Mouse (Mus musculus) forebrain, embryonic 14.5 days (tissue): ENCODE measurements around the gene Myh6. TPM values are rescaled to one million over a fixed set of nuclear protein-coding genes. Genes with fewer than 3 reads are reported as not detected.
A peak's percentile ranks its signal among the peaks of the same experiment; 100 is the strongest.

Experiments
- ATAC-seq: fragments of 200-750 bp; cut with Nextera tagmentation; 2 replicates; pipeline ENCODE4 v1.8.0; 2017; ENCODE audit warnings: mild to moderate bottlenecking, moderate library complexity
- DNase-seq: peaks from one replicate; pipeline ENCODE4 v3.0.0-alpha.2; 2015; ENCODE audit warnings: low spot score
- H3K27ac ChIP-seq: fragments of 300-500 bp; sonication (generic); 2 replicates; pipeline ENCODE4 v1.5.1; 2014; ENCODE audit warnings: low read depth, mild to moderate bottlenecking, control low read depth, low read length, moderate library complexity
- H3K27me3 ChIP-seq: fragments of 300-500 bp; sonication (generic); replicated peaks from 2 replicates; pipeline ENCODE4 v1.6.1; 2014; ENCODE audit warnings: low read length, control low read depth, mixed read lengths; ENCODE audit not compliant: control insufficient read depth, insufficient read depth
- H3K36me3 ChIP-seq: fragments of 300-500 bp; sonication (generic); 2 replicates; pipeline ENCODE4 v1.6.1; 2014; ENCODE audit warnings: low read length, control low read depth; ENCODE audit not compliant: control insufficient read depth, insufficient read depth
- H3K4me1 ChIP-seq: fragments of 300-500 bp; sonication (generic); 2 replicates; pipeline ENCODE4 v1.6.1; 2014; ENCODE audit warnings: antibody characterized with exemption, low read length, control low read depth; ENCODE audit not compliant: control insufficient read depth, insufficient read depth
- H3K4me2 ChIP-seq: fragments of 300-500 bp; sonication (generic); 2 replicates; pipeline ENCODE4 v1.6.1; 2014; ENCODE audit warnings: mild to moderate bottlenecking, control low read depth, low read length
- H3K4me3 ChIP-seq: fragments of 300-500 bp; sonication (generic); 2 replicates; pipeline ENCODE4 v1.5.1; 2014; ENCODE audit warnings: low read depth, low read length, control low read depth
- H3K9ac ChIP-seq: fragments of 300-500 bp; sonication (generic); 2 replicates; pipeline ENCODE4 v1.6.1; 2014; ENCODE audit warnings: mild to moderate bottlenecking, low read length, control low read depth, moderate library complexity
- H3K9me3 ChIP-seq: fragments of 300-500 bp; sonication (generic); replicated peaks from 2 replicates; pipeline ENCODE4 v1.6.1; 2016; ENCODE audit warnings: low read length, control low read depth, mixed read lengths; ENCODE audit not compliant: control insufficient read depth
- WGBS: fragments of 180-500 bp; shearing (Covaris S2); extraction: QIAGEN DNeasy Blood & Tissue Kit; methylation state at CpG from one replicate; pipeline ENCODE4 v1.1.7; 2014; 5-methylcytosine and 5-hydroxymethylcytosine counted together
- polyA plus RNA-seq: library from polyadenylated mRNA; unstranded; fragments of >200 nt; fragmentation: Nextera tagmentation; extraction: Ambion mirVana; gene quantifications from 2 replicates; pipeline ENCODE4 v1.2.1, GENCODE M21; 2014

Gene Myh6
- polyA plus RNA-seq, 1 experiment from 2014 or later, result 1.2 TPM

GRCm38 (mm10) chr14:54944939-54945338 is 21.8 kb downstream of the Myh6 start:
- H3K4me1 ChIP-seq, result no peaks in the 10 kb centered on the region
- no peak overlapping the region for H3K27ac ChIP-seq
- H3K4me3 ChIP-seq, result no peak overlapping the region
- no peak overlapping the region for H3K9ac ChIP-seq
- no peak overlapping the region for H3K4me2 ChIP-seq
- WGBS, result 70% methylated on average over 2 of the region's 2 CpGs
- H3K36me3 ChIP-seq, result no peaks in the 10 kb centered on the region
- H3K9me3 ChIP-seq, result no peaks in the 10 kb centered on the region
- ATAC-seq, result no peak
- no peak for DNase-seq
- no peaks in the 10 kb centered on the region for H3K27me3 ChIP-seq

- Histone ChIP-seq H3K27ac (no peak overlapping the region), H3K9me3 (no peaks in the 10 kb centered on the region), H3K4me3 (no peak overlapping the region), H3K4me1 (no peaks in the 10 kb centered on the region), H3K4me2 (no peak overlapping the region), H3K27me3 (no peaks in the 10 kb centered on the region), H3K9ac (no peak overlapping the region), H3K36me3 (no peaks in the 10 kb centered on the region)
- 92% methylated on average over 7 of the region's 7 CpGs for WGBS
- DNase-seq (no peak), ATAC-seq (no peak)
These were observed 22.8 kb downstream of the Myh6 start for GRCm38 (mm10) chr14:54943971-54944370.

- 90% methylated on average over 8 of the region's 8 CpGs for WGBS
- H3K4me1 ChIP-seq, result no peaks in the 10 kb centered on the region
- H3K4me3 ChIP-seq, result no peak overlapping the region
- ATAC-seq (no peak), DNase-seq (no peak)
- no peaks in the 10 kb centered on the region for H3K36me3 ChIP-seq
- no peak overlapping the region for H3K9ac ChIP-seq
- H3K9me3 ChIP-seq, result no peaks in the 10 kb centered on the region
- no peak overlapping the region for H3K27ac ChIP-seq
- H3K27me3 ChIP-seq, result no peaks in the 10 kb centered on the region
- H3K4me2 ChIP-seq, result no peak overlapping the region
These were observed 24.2 kb downstream of the Myh6 start for GRCm38 (mm10) chr14:54942479-54942878.

GRCm38 (mm10) chr14:54941024-54941978 is 25.4 kb downstream of the Myh6 start:
- Histone ChIP-seq H3K27ac (no peak overlapping the region), H3K27me3 (no peaks in the 10 kb centered on the region), H3K4me2 (no peak overlapping the region), H3K9ac (no peak overlapping the region), H3K9me3 (no peaks in the 10 kb centered on the region), H3K4me3 (no peak overlapping the region), H3K4me1 (no peaks in the 10 kb centered on the region), H3K36me3 (no peaks in the 10 kb centered on the region)
- no peak for ATAC-seq
- WGBS, result 63% methylated on average over 13 of the region's 13 CpGs
- DNase-seq, result no peak

GRCm38 (mm10) chr14:54940176-54940530 is 26.6 kb downstream of the Myh6 start:
- H3K4me2 ChIP-seq, result no peak overlapping the region
- no peaks in the 10 kb centered on the region for H3K9me3 ChIP-seq
- ATAC-seq, result no peak
- WGBS, result 81% methylated on average over 3 of the region's 3 CpGs
- no peaks in the 10 kb centered on the region for H3K36me3 ChIP-seq
- H3K27ac ChIP-seq, result no peak overlapping the region
- no peaks in the 10 kb centered on the region for H3K27me3 ChIP-seq
- H3K4me1 ChIP-seq, result no peaks in the 10 kb centered on the region
- no peak overlapping the region for H3K4me3 ChIP-seq
- no peak for DNase-seq
- no peak overlapping the region for H3K9ac ChIP-seq

GRCm38 (mm10) chr14:54939434-54940175 is 27.1 kb downstream of the Myh6 start:
- 51% methylated on average over 12 of the region's 12 CpGs for WGBS
- H3K4me2 ChIP-seq, result no peak overlapping the region

GRCm38 (mm10) chr14:54938431-54939219 is 28.1 kb downstream of the Myh6 start:
- Histone ChIP-seq H3K27ac (no peak overlapping the region), H3K4me1 (no peaks in the 10 kb centered on the region), H3K4me2 (no peak overlapping the region), H3K27me3 (no peaks in the 10 kb centered on the region), H3K36me3 (no peaks in the 10 kb centered on the region), H3K4me3 (no peak overlapping the region), H3K9me3 (no peaks in the 10 kb centered on the region), H3K9ac (no peak overlapping the region)
- no peak for DNase-seq
- WGBS, result 83% methylated on average over 15 of the region's 15 CpGs
- ATAC-seq, result no peak

More at GRCm38 (mm10) chr14:54939434-54940175, 27.1 kb downstream of the Myh6 start:
- no peak overlapping the region for H3K4me3 ChIP-seq
- no peaks in the 10 kb centered on the region for H3K4me1 ChIP-seq
- H3K9me3 ChIP-seq, result no peaks in the 10 kb centered on the region
- no peaks in the 10 kb centered on the region for H3K36me3 ChIP-seq
- no peak overlapping the region for H3K9ac ChIP-seq
- H3K27me3 ChIP-seq, result no peaks in the 10 kb centered on the region
- no peak overlapping the region for H3K27ac ChIP-seq
- DNase-seq (peak; percentile 55), ATAC-seq (no peak; the same call in 1 of the 2 replicates)

- H3K27ac ChIP-seq, result no peak overlapping the region
- H3K4me3 ChIP-seq, result no peak overlapping the region
- 94% methylated on average over 16 of the region's 16 CpGs for WGBS
- ATAC-seq, result no peak
- no peaks in the 10 kb centered on the region for H3K9me3 ChIP-seq
- H3K4me2 ChIP-seq, result no peak overlapping the region
- H3K4me1 ChIP-seq, result no peaks in the 10 kb centered on the region
- DNase-seq, result no peak
- H3K9ac ChIP-seq, result no peak overlapping the region
- H3K36me3 ChIP-seq, result no peaks in the 10 kb centered on the region
- H3K27me3 ChIP-seq, result no peaks in the 10 kb centered on the region
These were observed 29.2 kb downstream of the Myh6 start for GRCm38 (mm10) chr14:54937361-54938182.
